Mouse (Mus musculus): ENCODE measurements around the gene Usp35. TPM values are rescaled to one million over a fixed set of nuclear protein-coding genes. Genes with fewer than 3 reads are reported as not detected.

Gene Usp35
- polyA plus RNA-seq, 1 experiment: 3.6 TPM

DNA sequence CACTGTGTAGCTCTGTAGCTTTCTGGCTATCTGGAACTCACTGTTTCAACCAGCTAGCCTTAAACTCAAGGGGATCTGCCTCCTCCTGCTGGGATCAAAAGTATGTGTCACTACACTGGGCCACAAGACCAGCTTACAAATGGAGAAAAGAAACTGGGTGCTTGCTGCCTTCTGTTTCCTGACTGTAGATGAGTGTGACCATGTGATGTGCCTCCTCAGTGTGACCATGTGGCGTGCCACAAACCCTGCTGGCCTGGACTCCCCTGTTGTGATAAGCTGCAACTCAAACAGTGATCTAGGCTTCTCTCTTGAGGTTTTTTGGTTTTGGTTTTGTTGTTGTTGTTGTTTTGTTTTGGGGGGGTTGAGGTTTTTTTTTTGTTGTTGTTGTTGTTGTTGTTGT is 4.9 kb upstream of the Usp35 start:
- no peak for TF ChIP-seq CTCF (IDR thresholded peaks at IDR 0.05; ENCODE audit: control insufficient read depth, insufficient read depth, insufficient replicate concordance, low read depth, low read length)
- no peak for TF ChIP-seq POLR2A (IDR thresholded peaks at IDR 0.05; ENCODE audit: control insufficient read depth, low read depth, low read length)
- Histone ChIP-seq H3K36me3 (ENCODE audit: control insufficient read depth, insufficient read depth, low read length) (no peaks in the 10 kb centered on the region), H3K4me3 (ENCODE audit: control insufficient read depth, low read depth, low read length) (no peak overlapping the region), H3K27me3 (ENCODE audit: control insufficient read depth, insufficient read depth, low read length) (no peaks in the 10 kb centered on the region), H3K27ac (ENCODE audit: control insufficient read depth, insufficient read depth, low read depth, low read length) (no peak overlapping the region), H3K4me1 (ENCODE audit: control insufficient read depth, insufficient read depth, low read length) (peaks cover 8% of the 10 kb centered on the region)

DNA sequence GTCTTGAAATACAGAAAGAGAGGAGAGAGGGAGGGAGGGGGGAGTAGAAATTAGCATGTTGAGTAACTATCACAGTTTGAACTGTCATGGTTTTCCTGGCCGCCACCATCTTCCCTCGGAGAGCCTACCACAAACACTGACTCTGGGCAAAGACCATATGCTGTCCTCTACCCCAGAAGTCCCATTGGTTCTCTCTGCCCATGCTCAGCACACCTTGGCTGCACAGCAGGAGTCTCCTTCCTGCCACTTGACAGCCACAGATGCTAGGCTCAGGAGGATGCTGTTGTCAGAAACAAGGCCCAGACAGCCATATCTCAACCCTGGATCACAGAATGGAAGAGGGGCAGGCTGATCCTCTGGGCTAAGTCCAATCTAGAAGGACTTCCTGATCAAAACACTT is 2.6 kb upstream of the Usp35 start:
- TF ChIP-seq POLR2A (IDR thresholded peaks at IDR 0.05; ENCODE audit: control insufficient read depth, low read depth, low read length) (no peak), CTCF (IDR thresholded peaks at IDR 0.05; ENCODE audit: control insufficient read depth, insufficient read depth, insufficient replicate concordance, low read depth, low read length) (no peak)
- Histone ChIP-seq H3K27ac (ENCODE audit: control insufficient read depth, insufficient read depth, low read depth, low read length) (no peak overlapping the region), H3K36me3 (ENCODE audit: control insufficient read depth, insufficient read depth, low read length) (no peaks in the 10 kb centered on the region), H3K27me3 (ENCODE audit: control insufficient read depth, insufficient read depth, low read length) (no peaks in the 10 kb centered on the region), H3K4me3 (ENCODE audit: control insufficient read depth, low read depth, low read length) (no peak overlapping the region), H3K4me1 (ENCODE audit: control insufficient read depth, insufficient read depth, low read length) (peaks cover 11% of the 10 kb centered on the region)

DNA sequence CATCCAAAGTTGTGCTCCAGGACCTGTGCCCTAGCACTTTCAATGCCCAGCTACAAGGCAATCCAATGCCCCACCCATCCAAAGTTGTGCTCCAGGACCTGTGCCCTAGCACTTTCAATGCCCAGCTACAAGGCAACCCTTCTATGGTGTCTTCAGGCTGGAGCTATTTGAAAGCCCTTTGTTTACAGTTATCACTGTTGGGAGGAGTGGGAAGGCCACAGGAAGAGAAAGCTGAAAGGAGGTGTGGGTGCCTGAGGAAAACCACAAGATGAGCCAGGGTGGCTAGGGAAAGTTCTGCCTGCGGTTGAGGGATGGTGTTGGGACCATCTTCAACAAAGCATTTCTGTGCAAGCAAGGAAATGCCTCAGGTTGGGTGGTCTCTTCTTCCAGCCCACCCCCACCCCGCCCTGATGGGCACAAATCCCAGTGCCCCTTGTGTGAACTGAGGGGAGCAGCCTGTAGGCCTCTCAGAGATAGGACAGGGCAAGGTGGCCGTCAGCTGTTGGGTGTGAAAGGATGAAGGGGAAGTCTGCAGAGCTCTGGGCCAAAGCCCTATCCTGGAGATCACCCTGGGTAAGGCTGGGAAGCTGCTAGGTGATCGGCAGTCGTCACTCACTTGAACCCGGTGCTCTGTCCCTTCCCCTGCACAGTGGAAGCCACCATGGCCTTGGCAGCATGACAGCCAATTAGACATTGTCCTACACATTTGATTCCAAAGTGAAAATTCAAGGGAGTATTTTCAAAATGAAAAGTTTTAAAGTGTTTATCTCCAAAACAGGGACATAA is 1.5 kb upstream of the Usp35 start:
- TF ChIP-seq POLR2A (IDR thresholded peaks at IDR 0.05; ENCODE audit: control insufficient read depth, low read depth, low read length): no peak
- no peak for TF ChIP-seq CTCF (IDR thresholded peaks at IDR 0.05; ENCODE audit: control insufficient read depth, insufficient read depth, insufficient replicate concordance, low read depth, low read length)
- no peaks in the 10 kb centered on the region for H3K27me3 ChIP-seq (ENCODE audit: control insufficient read depth, insufficient read depth, low read length)
- H3K27ac ChIP-seq (ENCODE audit: control insufficient read depth, insufficient read depth, low read depth, low read length): no peak overlapping the region
- no peak overlapping the region for H3K4me3 ChIP-seq (ENCODE audit: control insufficient read depth, low read depth, low read length)
- peaks cover 15% of the 10 kb centered on the region for H3K4me1 ChIP-seq (ENCODE audit: control insufficient read depth, insufficient read depth, low read length)
- H3K36me3 ChIP-seq (ENCODE audit: control insufficient read depth, insufficient read depth, low read length): no peaks in the 10 kb centered on the region

GRCm38 (mm10) chr7:97332667-97333041 is 834 bp upstream of the Usp35 start:
- no peak overlapping the region for H3K27ac ChIP-seq (ENCODE audit: control insufficient read depth, insufficient read depth, low read depth, low read length)
- H3K36me3 ChIP-seq (ENCODE audit: control insufficient read depth, insufficient read depth, low read length): no peaks in the 10 kb centered on the region
- TF ChIP-seq POLR2A (IDR thresholded peaks at IDR 0.05; ENCODE audit: control insufficient read depth, low read depth, low read length): no peak
- no peak for TF ChIP-seq CTCF (IDR thresholded peaks at IDR 0.05; ENCODE audit: control insufficient read depth, insufficient read depth, insufficient replicate concordance, low read depth, low read length)
- H3K4me3 ChIP-seq (ENCODE audit: control insufficient read depth, low read depth, low read length): peak overlapping the region; percentile 93
- no peaks in the 10 kb centered on the region for H3K27me3 ChIP-seq (ENCODE audit: control insufficient read depth, insufficient read depth, low read length)
- H3K4me1 ChIP-seq (ENCODE audit: control insufficient read depth, insufficient read depth, low read length): peaks cover 15% of the 10 kb centered on the region

DNA sequence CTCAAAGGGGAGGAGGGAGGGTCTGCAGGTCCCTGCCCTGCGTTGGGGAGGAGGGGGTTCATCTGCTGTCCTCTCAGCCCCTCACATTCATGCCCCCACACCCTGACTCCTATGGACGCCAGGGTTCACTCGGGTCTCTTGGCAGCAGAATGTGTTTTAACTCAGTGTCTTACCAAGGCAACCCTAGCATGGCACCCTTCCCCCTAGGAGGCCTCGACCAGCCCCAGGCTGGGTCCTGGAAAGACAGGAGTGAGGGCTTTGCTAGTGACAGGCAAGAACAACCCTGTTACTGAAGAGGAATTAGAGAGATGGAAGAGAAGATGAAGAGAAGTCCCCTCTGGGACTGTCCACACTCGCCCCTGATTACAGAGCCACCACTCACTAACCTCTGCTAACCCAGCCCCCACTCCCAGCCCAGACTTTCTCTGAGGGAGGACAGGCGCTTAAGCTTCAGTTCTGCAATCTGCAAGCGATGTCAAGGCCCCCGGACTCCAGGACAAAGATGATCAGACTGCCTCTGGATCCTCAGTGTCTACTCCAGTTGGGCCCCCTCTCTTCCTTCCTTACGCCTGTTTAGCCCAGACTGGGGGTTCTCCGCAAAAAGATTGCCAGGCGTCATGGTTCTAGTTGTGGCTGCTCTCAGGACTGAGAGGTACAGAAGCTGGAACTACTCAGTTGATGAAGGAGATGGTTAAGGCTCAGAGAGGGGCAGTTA is 732 bp downstream of the Usp35 start:
- H3K27ac ChIP-seq (ENCODE audit: control insufficient read depth, insufficient read depth, low read depth, low read length): no peak overlapping the region
- peak overlapping the region; percentile 93 for H3K4me3 ChIP-seq (ENCODE audit: control insufficient read depth, low read depth, low read length)
- peaks cover 15% of the 10 kb centered on the region for H3K4me1 ChIP-seq (ENCODE audit: control insufficient read depth, insufficient read depth, low read length)
- H3K27me3 ChIP-seq (ENCODE audit: control insufficient read depth, insufficient read depth, low read length): no peaks in the 10 kb centered on the region
- H3K36me3 ChIP-seq (ENCODE audit: control insufficient read depth, insufficient read depth, low read length): no peaks in the 10 kb centered on the region
- TF ChIP-seq POLR2A (IDR thresholded peaks at IDR 0.05; ENCODE audit: control insufficient read depth, low read depth, low read length): no peak

DNA sequence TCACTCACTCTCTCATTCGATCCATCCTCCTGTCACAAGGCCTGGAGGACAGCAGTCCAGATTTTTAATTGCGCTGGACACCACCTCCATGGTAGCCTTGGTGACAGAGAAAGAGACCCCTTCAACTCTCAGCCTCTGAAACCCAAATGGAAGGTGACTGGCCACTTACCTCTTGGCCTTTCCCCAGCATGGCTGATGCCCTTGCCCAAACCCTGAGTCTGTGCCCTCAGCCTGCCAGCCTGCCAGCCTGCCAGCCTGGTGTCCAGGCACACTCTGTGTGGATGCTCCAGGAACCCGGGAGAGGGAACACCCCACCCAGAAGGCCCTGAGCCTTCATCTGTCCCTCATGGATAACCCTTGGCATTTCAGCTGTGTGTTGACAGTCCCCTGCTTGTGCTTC is 2.1 kb downstream of the Usp35 start:
- H3K4me3 ChIP-seq (ENCODE audit: control insufficient read depth, low read depth, low read length): no peak overlapping the region
- no peak for TF ChIP-seq POLR2A (IDR thresholded peaks at IDR 0.05; ENCODE audit: control insufficient read depth, low read depth, low read length)
- TF ChIP-seq CTCF (IDR thresholded peaks at IDR 0.05; ENCODE audit: control insufficient read depth, insufficient read depth, insufficient replicate concordance, low read depth, low read length): no peak
- H3K27me3 ChIP-seq (ENCODE audit: control insufficient read depth, insufficient read depth, low read length): no peaks in the 10 kb centered on the region
- H3K4me1 ChIP-seq (ENCODE audit: control insufficient read depth, insufficient read depth, low read length): peaks cover 26% of the 10 kb centered on the region
- H3K36me3 ChIP-seq (ENCODE audit: control insufficient read depth, insufficient read depth, low read length): no peaks in the 10 kb centered on the region
- H3K27ac ChIP-seq (ENCODE audit: control insufficient read depth, insufficient read depth, low read depth, low read length): no peak overlapping the region

DNA sequence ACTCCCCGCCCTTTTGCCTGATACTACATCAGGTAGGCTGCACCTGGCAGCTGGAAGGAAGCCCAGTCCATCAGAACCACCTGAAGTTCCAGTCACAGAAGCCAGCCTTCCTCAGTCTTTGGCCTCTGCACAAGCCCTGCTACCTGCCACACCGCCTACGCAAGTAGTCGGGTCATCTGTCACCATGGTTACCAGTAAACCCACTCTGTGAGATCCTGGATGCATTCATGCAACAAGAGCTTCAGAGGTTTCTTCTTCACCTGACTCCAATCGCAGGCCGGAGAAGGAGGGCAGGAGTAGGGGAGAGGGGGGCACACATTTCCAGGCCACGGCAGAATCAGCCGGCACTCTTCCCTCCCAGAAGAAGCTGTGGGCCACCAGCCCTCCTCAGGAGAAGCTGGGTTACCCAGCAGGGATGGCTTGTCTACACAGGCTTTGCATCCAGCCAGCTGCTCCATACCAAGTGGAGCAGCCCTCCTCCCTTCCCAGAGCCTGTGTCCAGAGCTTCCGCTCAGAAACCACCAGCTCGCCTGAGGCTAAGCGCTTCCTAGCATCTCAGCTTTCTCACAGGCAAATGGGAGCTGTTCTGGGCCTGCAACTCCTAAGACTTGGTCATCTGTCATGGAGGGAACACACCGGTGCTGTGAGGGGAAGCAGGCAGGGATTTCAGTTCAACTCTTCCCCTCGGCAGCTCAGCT is 2.8 kb downstream of the Usp35 start:
- no peak overlapping the region for H3K27ac ChIP-seq (ENCODE audit: control insufficient read depth, insufficient read depth, low read depth, low read length)
- no peak for TF ChIP-seq CTCF (IDR thresholded peaks at IDR 0.05; ENCODE audit: control insufficient read depth, insufficient read depth, insufficient replicate concordance, low read depth, low read length)
- no peak for TF ChIP-seq POLR2A (IDR thresholded peaks at IDR 0.05; ENCODE audit: control insufficient read depth, low read depth, low read length)
- H3K4me1 ChIP-seq (ENCODE audit: control insufficient read depth, insufficient read depth, low read length): peaks cover 26% of the 10 kb centered on the region
- H3K36me3 ChIP-seq (ENCODE audit: control insufficient read depth, insufficient read depth, low read length): no peaks in the 10 kb centered on the region
- H3K27me3 ChIP-seq (ENCODE audit: control insufficient read depth, insufficient read depth, low read length): no peaks in the 10 kb centered on the region
- H3K4me3 ChIP-seq (ENCODE audit: control insufficient read depth, low read depth, low read length): no peak overlapping the region

All from testis, adult 2 months (tissue).